Mouse (Mus musculus) forebrain, embryonic 14.5 days (tissue): ENCODE data around the gene Ackr2. TPM values are rescaled to one million over a fixed set of nuclear protein-coding genes. Genes with fewer than 3 reads are reported as not detected.

Experiments
- ATAC-seq: fragments of 200-750 bp; cut with Nextera tagmentation; 2 replicates; pipeline ENCODE4 v1.8.0; 2017; ENCODE audit warnings: mild to moderate bottlenecking, moderate library complexity
- DNase-seq: peaks from one replicate; pipeline ENCODE4 v3.0.0-alpha.2; 2015; ENCODE audit warnings: low spot score
- H3K27ac ChIP-seq: fragments of 300-500 bp; sonication (generic); 2 replicates; pipeline ENCODE4 v1.5.1; 2014; ENCODE audit warnings: low read depth, mild to moderate bottlenecking, control low read depth, low read length, moderate library complexity
- H3K27me3 ChIP-seq: fragments of 300-500 bp; sonication (generic); replicated peaks from 2 replicates; pipeline ENCODE4 v1.6.1; 2014; ENCODE audit warnings: low read length, control low read depth, mixed read lengths; ENCODE audit not compliant: control insufficient read depth, insufficient read depth
- H3K36me3 ChIP-seq: fragments of 300-500 bp; sonication (generic); 2 replicates; pipeline ENCODE4 v1.6.1; 2014; ENCODE audit warnings: low read length, control low read depth; ENCODE audit not compliant: control insufficient read depth, insufficient read depth
- H3K4me1 ChIP-seq: fragments of 300-500 bp; sonication (generic); 2 replicates; pipeline ENCODE4 v1.6.1; 2014; ENCODE audit warnings: antibody characterized with exemption, low read length, control low read depth; ENCODE audit not compliant: control insufficient read depth, insufficient read depth
- H3K4me2 ChIP-seq: fragments of 300-500 bp; sonication (generic); 2 replicates; pipeline ENCODE4 v1.6.1; 2014; ENCODE audit warnings: mild to moderate bottlenecking, control low read depth, low read length
- H3K4me3 ChIP-seq: fragments of 300-500 bp; sonication (generic); 2 replicates; pipeline ENCODE4 v1.5.1; 2014; ENCODE audit warnings: low read depth, low read length, control low read depth
- H3K9ac ChIP-seq: fragments of 300-500 bp; sonication (generic); 2 replicates; pipeline ENCODE4 v1.6.1; 2014; ENCODE audit warnings: mild to moderate bottlenecking, low read length, control low read depth, moderate library complexity
- H3K9me3 ChIP-seq: fragments of 300-500 bp; sonication (generic); replicated peaks from 2 replicates; pipeline ENCODE4 v1.6.1; 2016; ENCODE audit warnings: low read length, control low read depth, mixed read lengths; ENCODE audit not compliant: control insufficient read depth
- WGBS: fragments of 180-500 bp; shearing (Covaris S2); extraction: QIAGEN DNeasy Blood & Tissue Kit; methylation state at CpG from one replicate; pipeline ENCODE4 v1.1.7; 2014; 5-methylcytosine and 5-hydroxymethylcytosine counted together
- polyA plus RNA-seq: library from polyadenylated mRNA; unstranded; fragments of >200 nt; fragmentation: Nextera tagmentation; extraction: Ambion mirVana; gene quantifications from 2 replicates; pipeline ENCODE4 v1.2.1, GENCODE M21; 2014

Ackr2 gene
- polyA plus RNA-seq, 1 experiment from 2014 or later = 2.0 TPM

DNA sequence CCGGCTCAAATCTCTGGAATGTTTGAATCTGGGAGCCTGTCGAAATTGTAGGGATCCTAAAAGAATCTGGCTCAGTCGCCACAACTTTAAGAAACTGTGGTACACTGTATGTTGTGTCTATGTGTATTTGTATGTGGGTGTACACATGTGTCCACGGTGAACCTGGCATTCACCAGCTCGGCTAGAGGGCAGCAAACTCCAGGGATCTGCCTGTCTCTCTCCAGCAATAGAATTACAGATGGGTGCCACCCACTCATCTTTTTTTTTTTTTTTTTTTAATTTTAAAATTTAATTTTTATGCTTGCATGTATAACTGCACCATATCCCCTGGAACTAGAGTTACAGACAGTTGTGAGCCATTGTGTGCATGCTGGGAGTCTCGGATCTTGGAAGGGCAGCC, 16.9 kb upstream of the Ackr2 start:
- no peak for DNase-seq
- H3K9me3 ChIP-seq = no peaks in the 10 kb centered on the region
- 0 out of 2 replicates have a peak overlapping the region, but pooled peaks have one; percentile 24 for H3K4me2 ChIP-seq
- no peak for ATAC-seq
- H3K27ac ChIP-seq = no peak overlapping the region
- H3K4me1 ChIP-seq = no peaks in the 10 kb centered on the region
- no peak overlapping the region for H3K9ac ChIP-seq
- no peak overlapping the region for H3K4me3 ChIP-seq
- no peaks in the 10 kb centered on the region for H3K36me3 ChIP-seq
- no peaks in the 10 kb centered on the region for H3K27me3 ChIP-seq
- 81% methylated on average over 6 of the region's 6 CpGs for WGBS

DNA sequence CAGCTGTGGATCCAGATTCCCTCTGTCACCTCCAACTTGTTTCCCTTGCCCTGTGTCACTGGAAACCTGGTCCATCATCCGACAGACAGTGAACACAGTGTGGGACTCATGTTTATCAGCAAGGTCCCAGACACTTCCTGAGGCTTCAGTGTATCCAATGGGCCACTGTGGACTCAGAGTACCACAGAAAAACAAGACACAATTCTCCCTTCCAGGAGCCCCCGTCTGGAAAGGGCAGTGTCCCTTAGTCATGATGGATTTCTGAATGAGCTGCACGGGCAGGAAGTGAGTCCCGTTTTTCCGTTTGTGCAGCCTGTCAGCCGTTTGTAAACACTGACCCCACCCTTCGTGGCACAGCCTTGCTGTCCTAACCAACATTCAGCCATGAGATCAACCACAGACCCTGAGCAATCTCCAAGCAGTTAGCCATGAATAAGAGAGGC, 16.1 kb upstream of the Ackr2 start:
- Histone ChIP-seq H3K4me3 (no peak overlapping the region), H3K4me1 (no peaks in the 10 kb centered on the region), H3K27me3 (no peaks in the 10 kb centered on the region), H3K9ac (no peak overlapping the region), H3K4me2 (no peak overlapping the region), H3K27ac (no peak overlapping the region), H3K9me3 (no peaks in the 10 kb centered on the region), H3K36me3 (no peaks in the 10 kb centered on the region)
- WGBS = 80% methylated on average over 7 of the region's 7 CpGs
- ATAC-seq (no peak), DNase-seq (no peak)

GRCm38 (mm10) chr9:121889927-121890440, 8.2 kb upstream of the Ackr2 start:
- no peaks in the 10 kb centered on the region for H3K36me3 ChIP-seq
- H3K27ac ChIP-seq = no peak overlapping the region
- ATAC-seq = no peak
- H3K4me2 ChIP-seq = no peak overlapping the region
- DNase-seq = no peak
- H3K4me3 ChIP-seq = no peak overlapping the region
- H3K9ac ChIP-seq = no peak overlapping the region
- WGBS = 77% methylated on average over 4 of the region's 4 CpGs
- H3K9me3 ChIP-seq = no peaks in the 10 kb centered on the region
- no peaks in the 10 kb centered on the region for H3K4me1 ChIP-seq
- no peaks in the 10 kb centered on the region for H3K27me3 ChIP-seq

DNA sequence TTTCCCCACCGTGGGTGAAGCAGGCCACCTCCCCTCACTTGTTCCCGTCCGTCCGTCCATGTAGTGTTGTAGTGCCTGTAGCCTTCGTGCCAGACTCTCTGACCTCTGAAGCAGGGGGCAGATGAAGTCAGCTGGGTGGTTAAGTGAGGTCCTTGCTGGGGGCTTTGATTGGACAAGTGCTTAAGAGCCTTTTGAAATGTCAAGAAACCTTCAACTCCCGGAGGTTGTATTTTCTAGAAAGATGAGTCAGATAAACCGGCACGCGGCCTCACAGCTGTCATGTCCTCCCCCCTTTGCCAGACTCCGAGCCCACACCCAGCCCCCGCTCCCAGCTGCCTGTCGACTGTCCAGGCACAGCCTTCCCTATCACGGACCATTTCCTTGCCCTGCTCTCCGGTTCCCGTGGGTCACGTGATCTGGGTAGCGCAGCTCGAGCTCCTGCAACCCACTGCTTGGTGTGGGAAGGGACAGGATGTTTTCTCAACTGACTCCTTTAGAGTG, 7.7 kb upstream of the Ackr2 start:
- Histone ChIP-seq H3K4me1 (no peaks in the 10 kb centered on the region), H3K4me2 (no peak overlapping the region), H3K9ac (no peak overlapping the region), H3K4me3 (no peak overlapping the region), H3K9me3 (no peaks in the 10 kb centered on the region), H3K36me3 (no peaks in the 10 kb centered on the region), H3K27ac (no peak overlapping the region), H3K27me3 (no peaks in the 10 kb centered on the region)
- DNase-seq = peak; percentile 4
- WGBS = 65% methylated on average over 18 of the region's 18 CpGs
- no peak for ATAC-seq

DNA sequence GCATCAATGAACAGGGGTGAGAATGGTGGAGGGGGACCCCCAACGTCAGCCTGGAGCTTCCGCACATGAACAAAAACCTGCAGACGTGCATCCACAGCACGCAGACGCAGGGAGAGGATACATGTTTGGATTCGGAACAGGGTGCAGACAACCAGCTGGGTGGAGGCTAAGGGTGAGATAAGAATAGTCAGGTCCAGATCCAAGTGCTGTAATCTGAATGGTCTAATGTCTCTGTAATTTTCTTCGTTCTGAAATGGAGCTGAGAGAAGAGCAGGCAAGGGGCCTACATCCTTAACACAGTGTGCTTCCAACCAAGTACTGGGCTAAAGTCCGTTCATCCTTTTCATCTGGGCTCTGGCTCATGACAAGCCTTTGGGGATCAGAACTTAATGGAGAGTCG, 6.9 kb upstream of the Ackr2 start:
- no peaks in the 10 kb centered on the region for H3K36me3 ChIP-seq
- WGBS = 87% methylated on average over 9 of the region's 9 CpGs
- no peak for ATAC-seq

GRCm38 (mm10) chr9:121892057-121892687, 6.0 kb upstream of the Ackr2 start:
- DNase-seq (no peak), ATAC-seq (no peak)
- Histone ChIP-seq H3K27me3 (no peaks in the 10 kb centered on the region), H3K9ac (no peak overlapping the region), H3K36me3 (no peaks in the 10 kb centered on the region), H3K4me1 (no peaks in the 10 kb centered on the region), H3K4me2 (no peak overlapping the region), H3K4me3 (no peak overlapping the region), H3K9me3 (no peaks in the 10 kb centered on the region), H3K27ac (no peak overlapping the region)
- WGBS = 89% methylated on average over 12 of the region's 12 CpGs

More for the DNA sequence above, 6.9 kb upstream of the Ackr2 start:
- Histone ChIP-seq H3K27me3 (no peaks in the 10 kb centered on the region), H3K9me3 (no peaks in the 10 kb centered on the region), H3K4me3 (no peak overlapping the region), H3K27ac (no peak overlapping the region), H3K9ac (no peak overlapping the region), H3K4me2 (no peak overlapping the region), H3K4me1 (no peaks in the 10 kb centered on the region)
- no peak for DNase-seq

GRCm38 (mm10) chr9:121894447-121894846, 3.7 kb upstream of the Ackr2 start:
- ATAC-seq (no peak), DNase-seq (no peak)
- Histone ChIP-seq H3K9ac (no peak overlapping the region), H3K27ac (no peak overlapping the region), H3K4me3 (no peak overlapping the region), H3K36me3 (no peaks in the 10 kb centered on the region), H3K9me3 (no peaks in the 10 kb centered on the region), H3K4me2 (no peak overlapping the region), H3K4me1 (no peaks in the 10 kb centered on the region), H3K27me3 (no peaks in the 10 kb centered on the region)
- 83% methylated on average over 7 of the region's 7 CpGs for WGBS

GRCm38 (mm10) chr9:121895392-121895993, 2.7 kb upstream of the Ackr2 start:
- Histone ChIP-seq H3K36me3 (no peaks in the 10 kb centered on the region), H3K9me3 (no peaks in the 10 kb centered on the region), H3K9ac (no peak overlapping the region), H3K27ac (no peak overlapping the region), H3K4me1 (no peaks in the 10 kb centered on the region), H3K4me2 (no peak overlapping the region), H3K27me3 (no peaks in the 10 kb centered on the region), H3K4me3 (no peak overlapping the region)
- 79% methylated on average over 7 of the region's 7 CpGs for WGBS
- ATAC-seq (no peak), DNase-seq (no peak)

DNA sequence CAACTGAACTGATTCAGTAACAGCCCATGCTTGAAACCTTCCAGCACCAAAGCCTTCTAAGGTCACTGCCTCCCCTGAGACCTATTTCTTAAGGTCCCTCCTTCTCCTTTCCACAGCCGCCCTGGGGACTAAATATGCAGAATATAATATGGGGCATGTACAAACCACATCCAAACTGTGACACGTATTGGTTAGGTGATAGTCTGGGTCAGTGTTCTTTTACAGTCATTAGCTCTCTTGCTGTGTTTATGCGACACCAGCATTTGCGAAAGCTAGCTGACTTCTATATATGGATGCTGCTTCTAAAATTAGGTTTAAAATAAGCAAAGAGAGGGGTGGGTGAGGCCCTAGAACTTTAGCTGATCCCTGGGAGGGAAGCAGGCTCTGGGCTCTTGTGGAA, 1.3 kb upstream of the Ackr2 start:
- 90% methylated on average over 4 of the region's 4 CpGs for WGBS
- Histone ChIP-seq H3K4me2 (no peak overlapping the region), H3K9me3 (no peaks in the 10 kb centered on the region), H3K4me3 (no peak overlapping the region), H3K36me3 (no peaks in the 10 kb centered on the region), H3K27ac (no peak overlapping the region), H3K4me1 (no peaks in the 10 kb centered on the region), H3K9ac (no peak overlapping the region), H3K27me3 (no peaks in the 10 kb centered on the region)
- no peak for ATAC-seq
- no peak for DNase-seq
